Mouse (Mus musculus): ENCODE measurements at regions not wholly inside any gene's neighbourhood (a gene's known extent, or its start where the extent isn't known, plus 50 kb on each side); places are given as distances from the start of the nearest gene placed in this dataset.

DNA sequence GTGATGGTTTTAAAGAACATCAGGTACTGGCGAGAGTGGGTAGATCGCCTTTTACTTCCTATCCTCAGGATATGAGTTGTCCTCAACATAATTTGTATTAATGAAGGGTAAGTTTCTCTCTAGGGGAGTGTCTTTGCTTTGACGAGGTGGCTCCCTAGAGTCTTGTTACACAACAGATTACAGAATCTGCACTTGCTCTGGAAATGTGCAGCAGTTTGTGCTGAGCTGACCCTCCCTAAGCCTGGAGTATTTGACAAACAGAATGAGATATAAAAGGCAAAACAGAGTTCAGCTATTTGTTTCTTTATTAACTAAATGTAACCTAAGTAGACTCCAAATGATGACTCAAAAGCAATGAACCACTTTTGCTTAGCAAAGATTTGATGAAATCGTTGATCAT, 136.8 kb upstream of the Mocs2 start:
- no peak for ATAC-seq (ENCODE audit: low read depth)
- Histone ChIP-seq H3K9ac (no peak overlapping the region), H3K4me1 (replicated peaks) (no peaks in the 10 kb centered on the region), H3K27me3 (no peaks in the 10 kb centered on the region), H3K4me3 (no peak overlapping the region), H3K4me2 (no peak overlapping the region), H3K27ac (replicated peaks) (no peak overlapping the region), H3K9me3 (no peaks in the 10 kb centered on the region), H3K36me3 (no peaks in the 10 kb centered on the region)
- 71% methylated on average over 4 of the region's 4 CpGs for WGBS

DNA sequence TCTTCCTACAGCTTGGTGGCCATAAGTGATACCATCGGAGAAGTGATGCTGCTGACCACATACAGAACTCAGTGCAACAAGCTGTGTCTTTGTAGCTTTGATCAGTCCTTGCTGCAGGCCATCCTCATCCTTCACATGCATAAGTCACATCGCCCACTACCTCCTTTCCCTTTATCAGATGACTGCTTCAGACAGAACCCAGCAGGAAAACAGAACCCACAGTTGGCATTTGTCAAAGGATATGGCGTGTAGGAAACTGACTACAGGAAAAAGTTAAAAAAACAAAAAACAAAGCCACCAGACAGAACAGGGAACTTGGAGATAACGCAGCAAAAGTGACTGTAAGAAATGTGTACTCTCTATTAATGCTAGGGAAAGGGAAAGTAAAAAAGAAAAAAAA, 136.1 kb upstream of the Mocs2 start:
- no peak for ATAC-seq (ENCODE audit: low read depth)
- H3K36me3 ChIP-seq: no peaks in the 10 kb centered on the region
- no peaks in the 10 kb centered on the region for H3K4me1 ChIP-seq (replicated peaks)
- H3K9me3 ChIP-seq: no peaks in the 10 kb centered on the region
- H3K4me2 ChIP-seq: no peak overlapping the region
- H3K27me3 ChIP-seq: no peaks in the 10 kb centered on the region
- WGBS: 89% methylated on average over 4 of the region's 4 CpGs
- no peak overlapping the region for H3K9ac ChIP-seq
- no peak overlapping the region for H3K4me3 ChIP-seq
- H3K27ac ChIP-seq (replicated peaks): no peak overlapping the region

DNA sequence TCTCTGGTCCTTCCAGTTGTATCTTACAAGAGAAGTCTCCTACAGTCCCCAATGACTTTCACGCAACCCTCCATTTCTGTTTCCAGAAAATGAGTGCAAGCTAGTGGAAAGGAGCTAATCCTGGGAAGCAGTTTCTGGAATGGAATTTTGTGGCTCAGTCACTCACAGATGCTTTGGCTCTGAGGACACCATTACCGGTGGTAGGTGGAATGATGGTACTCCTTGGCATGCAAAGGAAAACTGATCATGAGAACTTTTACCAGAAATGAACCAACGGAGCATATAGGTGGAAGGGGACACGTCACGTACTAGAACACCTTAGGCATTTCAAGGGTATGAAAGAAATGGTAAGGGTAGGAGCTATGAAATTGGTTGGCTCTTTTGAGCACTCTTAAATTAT, 135.1 kb upstream of the Mocs2 start:
- Histone ChIP-seq H3K4me1 (replicated peaks) (no peaks in the 10 kb centered on the region), H3K4me3 (no peak overlapping the region), H3K27ac (replicated peaks) (no peak overlapping the region), H3K27me3 (no peaks in the 10 kb centered on the region), H3K4me2 (no peak overlapping the region), H3K9me3 (no peaks in the 10 kb centered on the region), H3K36me3 (no peaks in the 10 kb centered on the region), H3K9ac (no peak overlapping the region)
- no peak for ATAC-seq (ENCODE audit: low read depth)
- 96% methylated on average over 5 of the region's 5 CpGs for WGBS

DNA sequence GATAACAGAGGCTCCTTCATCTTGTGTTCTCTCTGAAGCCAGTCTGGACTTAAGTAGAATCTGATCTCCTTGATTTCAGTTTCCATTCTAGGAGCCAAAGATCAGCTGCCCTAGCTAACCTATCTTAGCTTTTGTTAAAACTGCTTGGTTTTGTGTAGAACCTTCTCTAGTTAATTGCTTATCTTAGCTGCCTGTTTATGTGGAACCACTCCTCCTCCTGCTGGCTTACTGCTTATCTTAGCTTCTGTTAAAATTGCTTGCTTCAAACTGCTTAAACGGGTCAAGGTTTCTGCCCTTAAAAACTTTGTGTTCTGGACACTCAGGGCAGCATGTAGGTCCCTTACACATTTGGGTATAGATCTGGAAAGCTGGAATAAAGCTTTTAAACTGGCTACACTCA, 133.7 kb upstream of the Mocs2 start:
- H3K27ac ChIP-seq (replicated peaks): no peak overlapping the region
- H3K4me1 ChIP-seq (replicated peaks): no peaks in the 10 kb centered on the region
- no peaks in the 10 kb centered on the region for H3K9me3 ChIP-seq
- no peak for ATAC-seq (ENCODE audit: low read depth)
- 90% methylated on average over 1 of the region's 1 CpGs for WGBS
- H3K4me3 ChIP-seq: no peak overlapping the region
- H3K9ac ChIP-seq: no peak overlapping the region
- no peaks in the 10 kb centered on the region for H3K36me3 ChIP-seq
- H3K4me2 ChIP-seq: no peak overlapping the region
- no peaks in the 10 kb centered on the region for H3K27me3 ChIP-seq

DNA sequence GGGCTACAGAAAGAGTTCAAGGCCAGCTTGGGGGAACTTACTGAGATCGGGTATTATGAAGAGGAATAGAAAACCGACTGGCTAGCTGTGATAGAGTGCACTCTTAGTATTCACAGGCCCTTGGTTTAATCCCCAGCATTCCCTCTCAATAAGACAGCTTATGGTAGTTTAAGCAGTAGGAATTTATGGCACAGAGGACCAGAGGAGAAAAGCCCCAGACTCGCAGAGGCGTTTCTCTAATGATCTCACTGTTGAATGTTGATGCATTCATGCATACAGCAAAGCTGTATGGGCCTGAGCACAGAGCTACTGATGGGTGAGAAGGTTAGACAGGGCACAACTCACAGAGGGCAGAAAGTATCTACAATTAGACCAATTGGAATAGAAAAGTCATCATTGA, 132.7 kb upstream of the Mocs2 start:
- WGBS: 48% methylated on average over 4 of the region's 4 CpGs
- ATAC-seq (ENCODE audit: low read depth): no peak
- H3K4me3 ChIP-seq: no peak overlapping the region
- no peak overlapping the region for H3K27ac ChIP-seq (replicated peaks)
- no peaks in the 10 kb centered on the region for H3K4me1 ChIP-seq (replicated peaks)
- H3K9me3 ChIP-seq: no peaks in the 10 kb centered on the region
- no peaks in the 10 kb centered on the region for H3K36me3 ChIP-seq
- H3K9ac ChIP-seq: no peak overlapping the region
- H3K4me2 ChIP-seq: no peak overlapping the region
- no peaks in the 10 kb centered on the region for H3K27me3 ChIP-seq

DNA sequence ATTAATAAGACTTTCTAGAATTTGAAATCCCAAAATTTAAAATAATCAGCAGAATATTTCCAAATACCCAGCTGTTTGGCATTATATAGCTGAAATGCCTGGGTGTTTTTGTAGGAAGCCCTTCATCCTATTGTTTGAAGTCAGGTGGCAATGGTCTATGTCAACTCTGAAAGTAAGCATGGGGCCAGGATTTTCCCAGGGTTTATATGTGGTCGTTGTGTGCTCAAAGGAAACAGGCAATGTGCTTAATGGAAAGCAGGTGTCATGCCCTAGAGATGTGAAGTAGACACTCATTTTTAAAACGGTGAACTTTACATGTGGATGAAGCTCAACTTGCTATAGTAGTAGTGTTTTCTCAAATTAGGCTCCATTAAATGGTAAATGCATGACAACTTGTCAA, 105.4 kb upstream of the Mocs2 start:
- H3K9ac ChIP-seq: no peak overlapping the region
- no peaks in the 10 kb centered on the region for H3K4me1 ChIP-seq (replicated peaks)
- no peaks in the 10 kb centered on the region for H3K9me3 ChIP-seq
- H3K27me3 ChIP-seq: no peaks in the 10 kb centered on the region
- ATAC-seq (ENCODE audit: low read depth): no peak
- 66% methylated on average over 2 of the region's 2 CpGs for WGBS
- H3K36me3 ChIP-seq: no peaks in the 10 kb centered on the region
- H3K4me3 ChIP-seq: no peak overlapping the region
- H3K27ac ChIP-seq (replicated peaks): no peak overlapping the region
- no peak overlapping the region for H3K4me2 ChIP-seq

DNA sequence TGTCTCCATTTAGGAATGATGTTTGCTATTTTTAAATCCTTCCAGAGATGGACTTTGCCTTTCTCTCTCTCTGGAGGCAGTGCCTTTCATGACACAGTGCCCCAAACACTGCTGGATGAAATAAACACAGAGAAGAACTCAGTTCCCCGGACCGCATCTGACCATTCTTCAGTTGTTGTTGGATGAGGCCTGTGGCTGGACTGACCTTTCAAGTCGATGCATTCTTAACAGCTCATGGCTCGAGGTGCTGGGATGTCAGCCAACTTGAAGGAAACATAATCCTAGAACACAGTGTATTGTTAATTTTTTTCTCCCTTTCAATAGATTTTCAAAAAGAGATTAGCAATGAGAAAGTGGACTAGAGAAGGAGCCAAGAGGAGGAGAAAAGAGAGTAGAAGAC, 98.3 kb upstream of the Mocs2 start:
- H3K36me3 ChIP-seq: no peaks in the 10 kb centered on the region
- no peaks in the 10 kb centered on the region for H3K4me1 ChIP-seq (replicated peaks)
- no peak overlapping the region for H3K27ac ChIP-seq (replicated peaks)
- H3K27me3 ChIP-seq: no peaks in the 10 kb centered on the region
- ATAC-seq (ENCODE audit: low read depth): no peak
- no peaks in the 10 kb centered on the region for H3K9me3 ChIP-seq
- no peak overlapping the region for H3K9ac ChIP-seq
- no peak overlapping the region for H3K4me3 ChIP-seq
- 84% methylated on average over 4 of the region's 4 CpGs for WGBS
- H3K4me2 ChIP-seq: no peak overlapping the region

DNA sequence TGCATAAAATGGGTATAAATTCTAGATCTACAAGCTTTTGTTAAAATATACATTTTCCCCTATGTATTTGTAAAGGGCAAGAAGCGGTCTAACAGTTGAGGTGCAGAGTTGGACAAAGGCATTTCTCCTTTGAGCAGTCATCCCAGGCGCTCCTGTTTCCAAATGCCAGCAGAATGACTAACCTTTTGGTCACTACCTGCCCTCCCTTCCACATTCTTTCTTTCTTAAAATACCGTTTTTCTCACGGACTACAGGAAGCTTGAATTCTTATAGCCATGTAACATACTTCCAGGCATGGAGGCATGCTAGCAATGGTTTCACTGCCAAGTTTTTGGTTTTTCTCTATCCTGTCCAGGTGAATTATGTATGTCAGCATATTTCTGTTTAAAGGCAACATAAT, 91.2 kb upstream of the Mocs2 start:
- H3K36me3 ChIP-seq: no peaks in the 10 kb centered on the region
- H3K4me2 ChIP-seq: no peak overlapping the region
- no peak overlapping the region for H3K9ac ChIP-seq
- no peak overlapping the region for H3K27ac ChIP-seq (replicated peaks)
- H3K9me3 ChIP-seq: no peaks in the 10 kb centered on the region
- H3K4me1 ChIP-seq (replicated peaks): no peaks in the 10 kb centered on the region
- H3K4me3 ChIP-seq: no peak overlapping the region
- WGBS: 89% methylated on average over 4 of the region's 4 CpGs
- no peak for ATAC-seq (ENCODE audit: low read depth)
- H3K27me3 ChIP-seq: no peaks in the 10 kb centered on the region

DNA sequence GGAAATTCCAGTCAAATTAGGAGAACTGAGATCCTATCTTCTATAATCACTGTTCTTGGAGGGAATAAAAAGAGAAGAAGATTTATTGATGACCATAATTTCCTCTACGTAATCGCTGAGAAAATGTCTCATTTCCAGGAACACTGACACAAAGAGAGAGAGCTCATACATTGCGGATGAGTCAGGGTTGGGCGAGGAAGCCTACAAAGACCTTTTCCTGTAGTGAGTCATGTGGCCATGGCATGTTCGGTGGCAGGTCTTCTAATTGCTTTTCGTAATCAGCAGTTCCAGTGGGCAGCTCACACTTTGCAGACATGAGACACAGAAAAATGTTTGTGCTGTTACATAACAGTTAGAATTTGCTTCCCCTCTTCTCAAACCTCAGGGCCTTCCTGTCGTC, 83.0 kb upstream of the Mocs2 start:
- H3K36me3 ChIP-seq: no peaks in the 10 kb centered on the region
- WGBS: 89% methylated on average over 7 of the region's 7 CpGs
- H3K27ac ChIP-seq (replicated peaks): no peak overlapping the region
- H3K4me2 ChIP-seq: no peak overlapping the region
- H3K27me3 ChIP-seq: no peaks in the 10 kb centered on the region
- no peak overlapping the region for H3K4me3 ChIP-seq
- H3K9ac ChIP-seq: no peak overlapping the region
- ATAC-seq (ENCODE audit: low read depth): no peak
- H3K4me1 ChIP-seq (replicated peaks): no peaks in the 10 kb centered on the region
- H3K9me3 ChIP-seq: no peaks in the 10 kb centered on the region

DNA sequence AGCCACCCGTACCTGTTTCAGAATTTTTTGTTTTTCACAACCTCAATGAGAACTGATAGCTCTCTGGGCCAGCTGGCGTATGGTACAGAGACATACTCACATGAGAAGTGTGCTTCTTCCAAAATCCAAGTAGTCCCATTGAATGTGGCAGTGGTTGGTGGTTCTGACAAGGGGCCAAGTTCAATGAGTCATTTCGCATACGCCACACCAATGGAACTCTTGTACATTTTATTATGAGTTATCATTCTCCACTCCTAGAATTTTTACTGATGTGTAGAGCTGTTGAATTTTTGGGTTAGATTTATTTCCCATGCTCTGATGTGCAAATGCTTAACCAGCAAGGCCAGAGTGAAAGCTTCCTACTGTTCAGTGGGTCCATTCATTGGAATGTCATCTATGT, 82.0 kb upstream of the Mocs2 start:
- H3K36me3 ChIP-seq: no peaks in the 10 kb centered on the region
- H3K4me2 ChIP-seq: no peak overlapping the region
- ATAC-seq (ENCODE audit: low read depth): no peak
- H3K27ac ChIP-seq (replicated peaks): no peak overlapping the region
- H3K9ac ChIP-seq: no peak overlapping the region
- H3K4me3 ChIP-seq: no peak overlapping the region
- no peaks in the 10 kb centered on the region for H3K27me3 ChIP-seq
- no peaks in the 10 kb centered on the region for H3K9me3 ChIP-seq
- no peaks in the 10 kb centered on the region for H3K4me1 ChIP-seq (replicated peaks)
- WGBS: 86% methylated on average over 4 of the region's 4 CpGs

DNA sequence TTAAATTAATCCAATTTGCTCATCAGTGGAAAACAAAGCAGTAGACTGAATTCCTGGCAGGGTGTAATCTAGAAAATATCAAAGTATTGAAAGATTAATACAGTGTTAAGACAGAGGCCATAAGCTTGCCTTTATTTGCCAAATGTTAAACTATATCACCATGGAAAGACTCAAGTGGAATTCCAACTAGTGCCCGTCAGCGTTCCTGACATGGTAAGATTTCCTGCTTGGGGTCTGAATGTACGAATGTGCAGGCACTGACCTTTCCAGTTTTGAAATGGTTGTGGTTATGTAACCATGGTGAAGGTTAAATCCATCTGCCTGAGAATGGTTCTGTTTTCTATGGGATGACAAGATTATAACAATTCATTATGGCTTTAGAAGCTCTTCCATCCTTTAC, 75.5 kb upstream of the Mocs2 start:
- WGBS: 80% methylated on average over 3 of the region's 3 CpGs
- Histone ChIP-seq H3K36me3 (no peaks in the 10 kb centered on the region), H3K4me3 (no peak overlapping the region), H3K9ac (no peak overlapping the region), H3K4me2 (no peak overlapping the region), H3K27ac (replicated peaks) (no peak overlapping the region), H3K27me3 (no peaks in the 10 kb centered on the region), H3K9me3 (no peaks in the 10 kb centered on the region), H3K4me1 (replicated peaks) (no peaks in the 10 kb centered on the region)
- no peak for ATAC-seq (ENCODE audit: low read depth)

DNA sequence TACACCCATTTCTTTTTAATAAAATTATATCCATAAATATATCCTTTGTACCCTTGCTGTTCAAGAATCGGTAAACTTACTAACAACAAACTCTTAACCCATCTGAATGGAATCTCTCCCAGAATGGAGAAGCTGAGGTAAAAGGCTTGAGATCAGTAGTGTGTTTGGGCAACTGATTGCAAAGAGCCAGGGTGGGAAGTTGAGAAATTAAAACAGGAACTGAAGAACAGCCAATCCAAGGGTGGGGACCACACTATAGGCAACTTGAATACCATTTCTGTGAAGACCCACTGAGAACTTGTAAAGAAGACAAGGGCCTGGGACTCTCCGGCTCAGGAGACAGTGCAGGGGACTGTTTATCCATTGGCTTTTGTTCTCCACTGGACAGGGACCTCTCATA, 72.2 kb upstream of the Mocs2 start:
- ATAC-seq (ENCODE audit: low read depth): no peak
- Histone ChIP-seq H3K27me3 (no peaks in the 10 kb centered on the region), H3K36me3 (no peaks in the 10 kb centered on the region), H3K9me3 (no peaks in the 10 kb centered on the region), H3K27ac (replicated peaks) (no peak overlapping the region), H3K4me2 (no peak overlapping the region), H3K9ac (no peak overlapping the region), H3K4me1 (replicated peaks) (no peaks in the 10 kb centered on the region), H3K4me3 (no peak overlapping the region)
- WGBS: 91% methylated on average over 2 of the region's 2 CpGs

DNA sequence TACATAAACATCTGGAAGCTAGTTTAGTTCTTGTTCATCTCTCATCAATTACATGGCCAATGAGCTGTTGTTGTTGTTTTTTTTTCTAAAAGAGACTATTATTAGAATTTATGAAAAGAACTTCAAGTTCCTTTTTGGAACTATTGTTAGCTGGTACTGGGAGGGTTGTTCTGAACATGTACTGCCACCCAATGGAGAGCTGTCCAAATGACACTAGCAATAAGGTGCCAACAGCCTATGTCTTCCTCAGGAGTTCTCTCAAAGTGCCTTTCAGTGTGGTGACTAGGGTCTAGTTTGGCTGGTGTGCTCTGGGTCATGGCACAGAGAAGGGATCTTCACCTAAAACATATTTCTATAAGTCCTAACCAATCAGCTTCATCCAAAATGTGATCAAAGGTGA, 60.6 kb upstream of the Mocs2 start:
- Histone ChIP-seq H3K27ac (replicated peaks) (no peak overlapping the region), H3K4me2 (no peak overlapping the region), H3K9me3 (no peaks in the 10 kb centered on the region), H3K4me3 (no peak overlapping the region), H3K27me3 (no peaks in the 10 kb centered on the region), H3K9ac (no peak overlapping the region), H3K4me1 (replicated peaks) (no peaks in the 10 kb centered on the region), H3K36me3 (no peaks in the 10 kb centered on the region)
- ATAC-seq (ENCODE audit: low read depth): peak; percentile 63

DNA sequence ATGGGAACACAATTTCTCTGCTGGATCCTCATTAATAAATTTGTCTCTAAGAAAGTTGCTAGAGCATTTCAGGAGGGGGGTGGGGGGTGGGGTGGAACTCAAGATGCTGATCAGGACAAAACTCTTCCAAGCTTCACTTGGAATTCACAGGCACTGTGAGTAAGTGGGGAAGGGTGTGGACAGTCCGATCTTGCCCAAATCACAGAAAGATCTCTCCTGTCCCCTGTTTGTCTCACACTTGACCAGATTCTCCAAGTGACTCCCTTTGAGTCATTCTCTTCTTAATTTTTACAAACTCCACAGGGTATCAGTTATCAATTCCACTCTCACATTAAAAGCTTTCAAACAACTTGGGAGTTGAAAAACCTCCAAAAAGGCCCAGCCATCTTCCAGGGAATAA, 58.1 kb upstream of the Mocs2 start:
- H3K9ac ChIP-seq: no peak overlapping the region
- H3K27me3 ChIP-seq: no peaks in the 10 kb centered on the region
- H3K27ac ChIP-seq (replicated peaks): no peak overlapping the region
- no peak overlapping the region for H3K4me2 ChIP-seq
- no peak for ATAC-seq (ENCODE audit: low read depth)
- no peaks in the 10 kb centered on the region for H3K4me1 ChIP-seq (replicated peaks)
- no peak overlapping the region for H3K4me3 ChIP-seq
- H3K36me3 ChIP-seq: no peaks in the 10 kb centered on the region
- WGBS: 90% methylated on average over 1 of the region's 1 CpGs
- no peaks in the 10 kb centered on the region for H3K9me3 ChIP-seq
